Mouse (Mus musculus) 416B (cell line): ENCODE results near the gene Crlf2.

Source experiments
- DNase-seq: peaks from one replicate; pipeline ENCODE4 v3.0.0; 2011; ENCODE audit warnings: low read depth

Crlf2 gene

GRCm38 (mm10) chr5:109548712-109549111 lies 10.1 kb downstream of the Crlf2 start:
- peak; percentile 92 for DNase-seq

DNA sequence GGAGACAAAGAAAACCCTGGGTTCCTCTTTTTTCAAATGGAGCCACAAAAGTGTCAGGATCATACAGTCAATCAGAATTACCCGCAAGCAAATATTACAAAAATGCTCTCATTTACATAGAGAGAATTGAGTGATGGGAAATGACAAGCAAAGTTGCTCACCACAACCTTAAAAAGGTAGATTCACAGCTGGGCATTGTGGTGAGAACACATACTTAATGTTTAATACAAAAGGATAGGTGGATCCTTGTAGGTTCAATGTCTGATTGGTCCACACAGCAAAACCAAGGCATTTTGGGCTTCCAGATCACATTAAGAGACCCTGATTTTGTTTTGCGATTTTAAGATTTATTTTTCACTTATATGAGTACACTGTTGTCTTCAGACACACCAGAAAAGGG lies 11.7 kb downstream of the Crlf2 start:
- DNase-seq, result peak; percentile 6

DNA sequence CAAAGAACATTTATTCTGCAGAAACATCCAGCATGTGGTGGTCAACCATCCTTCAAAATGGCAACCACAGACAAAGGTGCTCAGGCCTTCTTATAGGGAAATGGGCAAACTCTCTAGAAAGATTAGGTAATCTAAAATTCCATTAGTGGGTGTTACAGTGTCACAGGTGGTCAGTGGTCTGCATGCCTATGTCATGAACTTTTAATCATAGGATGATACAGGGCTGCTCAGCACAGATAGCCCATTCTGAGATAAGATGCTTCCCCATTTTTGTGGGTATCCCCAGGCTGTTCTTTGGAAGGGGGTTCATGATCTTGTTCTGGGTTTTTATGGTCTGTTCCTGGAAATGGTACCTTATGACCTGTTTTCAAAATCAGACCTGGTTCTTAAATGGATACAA lies 49.1 kb downstream of the Crlf2 start:
- no peak for DNase-seq

GRCm38 (mm10) chr5:109506729-109507128 lies 52.1 kb downstream of the Crlf2 start:
- peak; percentile 74 for DNase-seq
